Mouse (Mus musculus) forebrain, embryonic 13.5 days (tissue): ENCODE results near the gene Btg2. TPM values are rescaled to one million over a fixed set of nuclear protein-coding genes. Genes with fewer than 3 reads are reported as not detected.

ENCODE experiments used
- ATAC-seq: fragments of 200-750 bp; cut with Nextera tagmentation; 2 replicates; pipeline ENCODE4 v1.8.0; 2017
- H3K27ac ChIP-seq: fragments of 300-500 bp; sonication (generic); 2 replicates; pipeline ENCODE4 v1.5.1; 2015; ENCODE audit warnings: inconsistent platforms, mild to moderate bottlenecking, moderate library complexity
- H3K27me3 ChIP-seq: fragments of 300-500 bp; sonication (generic); 2 replicates; pipeline ENCODE4 v1.6.1; 2015; ENCODE audit warnings: mild to moderate bottlenecking, inconsistent platforms
- H3K36me3 ChIP-seq: fragments of 300-500 bp; sonication (generic); 2 replicates; pipeline ENCODE4 v1.6.1; 2015; ENCODE audit warnings: mild to moderate bottlenecking, inconsistent platforms; ENCODE audit not compliant: poor library complexity, severe bottlenecking
- H3K4me1 ChIP-seq: fragments of 300-500 bp; sonication (generic); 2 replicates; pipeline ENCODE4 v1.6.1; 2015; ENCODE audit warnings: inconsistent platforms
- H3K4me2 ChIP-seq: fragments of 300-500 bp; sonication (generic); 2 replicates; pipeline ENCODE4 v1.6.1; 2015; ENCODE audit warnings: inconsistent platforms, mild to moderate bottlenecking, moderate library complexity
- H3K4me3 ChIP-seq: fragments of 300-500 bp; sonication (generic); 2 replicates; pipeline ENCODE4 v1.5.1; 2015; ENCODE audit warnings: mild to moderate bottlenecking, inconsistent platforms
- H3K9ac ChIP-seq: fragments of 300-500 bp; sonication (generic); 2 replicates; pipeline ENCODE4 v1.6.1; 2015; ENCODE audit warnings: mild to moderate bottlenecking, inconsistent platforms
- H3K9me3 ChIP-seq: fragments of 300-500 bp; sonication (generic); replicated peaks from 2 replicates; pipeline ENCODE4 v1.6.1; 2016; ENCODE audit warnings: inconsistent platforms
- WGBS: fragments of 180-500 bp; shearing (Covaris S2); methylation state at CpG from one replicate; pipeline ENCODE4 v1.1.7; 2015; 5-methylcytosine and 5-hydroxymethylcytosine counted together
- polyA plus RNA-seq: library from polyadenylated mRNA; unstranded; fragments of >200 nt; fragmentation: Nextera tagmentation; extraction: Ambion mirVana; gene quantifications from 2 replicates; pipeline ENCODE4 v1.2.1, GENCODE M21; 2015

The Btg2 gene
- polyA plus RNA-seq, 1 experiment from 2014 or later, result 122 TPM

GRCm38 (mm10) chr1:134026741-134027140 is 52.2 kb downstream of the Btg2 start:
- Histone ChIP-seq H3K9me3 (no peaks in the 10 kb centered on the region), H3K9ac (no peak overlapping the region), H3K36me3 (no peaks in the 10 kb centered on the region), H3K4me1 (no peaks in the 10 kb centered on the region), H3K4me3 (no peak overlapping the region), H3K27me3 (no peaks in the 10 kb centered on the region), H3K27ac (no peak overlapping the region), H3K4me2 (no peak overlapping the region)
- ATAC-seq, result peak; percentile 33; the same call in 1 of the 2 replicates
- WGBS, result 77% methylated on average over 9 of the region's 9 CpGs

GRCm38 (mm10) chr1:134025975-134026374 is 52.9 kb downstream of the Btg2 start:
- no peak overlapping the region for H3K4me3 ChIP-seq
- no peak overlapping the region for H3K27ac ChIP-seq
- no peak overlapping the region for H3K4me2 ChIP-seq
- no peaks in the 10 kb centered on the region for H3K27me3 ChIP-seq
- H3K36me3 ChIP-seq, result no peaks in the 10 kb centered on the region
- no peak for ATAC-seq
- no peaks in the 10 kb centered on the region for H3K9me3 ChIP-seq
- whole genome bisulfite sequencing, result 74% methylated on average over 5 of the region's 5 CpGs
- no peak overlapping the region for H3K9ac ChIP-seq
- no peaks in the 10 kb centered on the region for H3K4me1 ChIP-seq

Other genes starting within 250 kb of the Btg2 start
- 2.3 and 3.3 TPM in 2 replicates for gene Optc, start 171.1 kb downstream of the Btg2 start, polyA plus RNA-seq
- gene Prelp, start 157.7 kb downstream of the Btg2 start, polyA plus RNA-seq, result 1.3 and 3.1 TPM in 2 replicates
- gene Fmod, start 41.9 kb downstream of the Btg2 start, polyA plus RNA-seq, result 1.2 and 1.6 TPM in 2 replicates
- gene Chit1, start 32.1 kb upstream of the Btg2 start, polyA plus RNA-seq, result 0.17 TPM in 1 of 2 replicates, not detected in the other
- gene Chil1, start 103.1 kb upstream of the Btg2 start, polyA plus RNA-seq, result 2.0 and 3.2 TPM in 2 replicates
- not detected in 2 replicates for gene Mybph, start 114.3 kb upstream of the Btg2 start, polyA plus RNA-seq
- 3.3 and 4.6 TPM in 2 replicates for gene Adora1, start 156.3 kb upstream of the Btg2 start, polyA plus RNA-seq
- gene Myog, start 210.9 kb upstream of the Btg2 start, polyA plus RNA-seq, result not detected in 2 replicates